Mouse (Mus musculus): ENCODE measurements at regions not wholly inside any gene's neighbourhood (a gene's known extent, or its start where the extent isn't known, plus 50 kb on each side); places are given as distances from the start of the nearest gene placed in this dataset.

GRCm38 (mm10) chr19:53456681-53457080 lies 66.3 kb upstream of the Smndc1 start:
- no peak for ATAC-seq (ENCODE audit: low FRiP score)
- WGBS, result 86% methylated on average over 5 of the region's 5 CpGs
- Histone ChIP-seq H3K27me3 (ENCODE audit: control insufficient read depth, insufficient read depth, low read length) (0 out of 2 replicates have a peak, but pooled peaks cover 8% of the 10 kb centered on the region), H3K36me3 (replicated peaks; ENCODE audit: control insufficient read depth, insufficient read depth) (no peaks in the 10 kb centered on the region), H3K27ac (no peak overlapping the region), H3K9ac (no peak overlapping the region), H3K9me3 (ENCODE audit: control insufficient read depth, low read length) (no peaks in the 10 kb centered on the region), H3K4me3 (replicated peaks; ENCODE audit: low read length) (no peak overlapping the region), H3K4me2 (replicated peaks) (no peak overlapping the region), H3K4me1 (replicated peaks; ENCODE audit: control insufficient read depth, insufficient read depth, low read length) (peaks cover 16% of the 10 kb centered on the region)
- DNase-seq (ENCODE audit: low spot score), result no peak

GRCm38 (mm10) chr19:53454571-53454970 lies 64.2 kb upstream of the Smndc1 start:
- H3K27me3 ChIP-seq (ENCODE audit: control insufficient read depth, insufficient read depth, low read length), result 0 out of 2 replicates have a peak, but pooled peaks cover 8% of the 10 kb centered on the region
- H3K9me3 ChIP-seq (ENCODE audit: control insufficient read depth, low read length), result no peaks in the 10 kb centered on the region
- peaks cover 16% of the 10 kb centered on the region for H3K4me1 ChIP-seq (replicated peaks; ENCODE audit: control insufficient read depth, insufficient read depth, low read length)
- DNase-seq (ENCODE audit: low spot score) (no peak), ATAC-seq (ENCODE audit: low FRiP score) (no peak)
- no peak overlapping the region for H3K4me3 ChIP-seq (replicated peaks; ENCODE audit: low read length)
- H3K27ac ChIP-seq, result no peak overlapping the region
- 87% methylated on average over 4 of the region's 4 CpGs for WGBS
- H3K9ac ChIP-seq, result no peak overlapping the region
- H3K36me3 ChIP-seq (replicated peaks; ENCODE audit: control insufficient read depth, insufficient read depth), result no peaks in the 10 kb centered on the region
- no peak overlapping the region for H3K4me2 ChIP-seq (replicated peaks)

GRCm38 (mm10) chr19:53454059-53454458 lies 63.7 kb upstream of the Smndc1 start:
- 0 out of 2 replicates have a peak, but pooled peaks have one; percentile 50 for ATAC-seq (ENCODE audit: low FRiP score)
- WGBS, result 65% methylated on average over 3 of the region's 3 CpGs
- peak; percentile 41 for DNase-seq (ENCODE audit: low spot score)

GRCm38 (mm10) chr19:53453317-53453947 lies 63.1 kb upstream of the Smndc1 start:
- no peak for ATAC-seq (ENCODE audit: low FRiP score)
- Histone ChIP-seq H3K9ac (no peak overlapping the region), H3K9me3 (ENCODE audit: control insufficient read depth, low read length) (no peaks in the 10 kb centered on the region), H3K4me2 (replicated peaks) (no peak overlapping the region), H3K4me3 (replicated peaks; ENCODE audit: low read length) (no peak overlapping the region), H3K27ac (no peak overlapping the region), H3K27me3 (ENCODE audit: control insufficient read depth, insufficient read depth, low read length) (0 out of 2 replicates have a peak, but pooled peaks cover 4% of the 10 kb centered on the region), H3K36me3 (replicated peaks; ENCODE audit: control insufficient read depth, insufficient read depth) (no peaks in the 10 kb centered on the region), H3K4me1 (replicated peaks; ENCODE audit: control insufficient read depth, insufficient read depth, low read length) (peaks cover 8% of the 10 kb centered on the region)
- DNase-seq (ENCODE audit: low spot score), result no peak
- WGBS, result 61% methylated on average over 13 of the region's 13 CpGs

More at GRCm38 (mm10) chr19:53454059-53454458, 63.7 kb upstream of the Smndc1 start:
- Histone ChIP-seq H3K4me2 (replicated peaks) (no peak overlapping the region), H3K36me3 (replicated peaks; ENCODE audit: control insufficient read depth, insufficient read depth) (no peaks in the 10 kb centered on the region), H3K9me3 (ENCODE audit: control insufficient read depth, low read length) (no peaks in the 10 kb centered on the region), H3K4me1 (replicated peaks; ENCODE audit: control insufficient read depth, insufficient read depth, low read length) (peaks cover 12% of the 10 kb centered on the region), H3K9ac (no peak overlapping the region), H3K27ac (no peak overlapping the region; the same call in 1 of the 2 replicates), H3K4me3 (replicated peaks; ENCODE audit: low read length) (no peak overlapping the region), H3K27me3 (ENCODE audit: control insufficient read depth, insufficient read depth, low read length) (0 out of 2 replicates have a peak, but pooled peaks cover 8% of the 10 kb centered on the region)

GRCm38 (mm10) chr19:53452360-53452759 lies 62.0 kb upstream of the Smndc1 start:
- Histone ChIP-seq H3K4me3 (replicated peaks; ENCODE audit: low read length) (no peak overlapping the region), H3K9ac (no peak overlapping the region), H3K36me3 (replicated peaks; ENCODE audit: control insufficient read depth, insufficient read depth) (no peaks in the 10 kb centered on the region), H3K4me1 (replicated peaks; ENCODE audit: control insufficient read depth, insufficient read depth, low read length) (peaks cover 12% of the 10 kb centered on the region), H3K9me3 (ENCODE audit: control insufficient read depth, low read length) (no peaks in the 10 kb centered on the region), H3K27ac (no peak overlapping the region), H3K4me2 (replicated peaks) (no peak overlapping the region), H3K27me3 (ENCODE audit: control insufficient read depth, insufficient read depth, low read length) (no peaks in the 10 kb centered on the region)
- DNase-seq (ENCODE audit: low spot score), result no peak
- no peak for ATAC-seq (ENCODE audit: low FRiP score)
- 66% methylated on average over 3 of the region's 3 CpGs for WGBS

GRCm38 (mm10) chr19:53451388-53451922 lies 61.1 kb upstream of the Smndc1 start:
- no peak for DNase-seq (ENCODE audit: low spot score)

GRCm38 (mm10) chr19:53450624-53451387 lies 60.4 kb upstream of the Smndc1 start:
- Histone ChIP-seq H3K4me2 (replicated peaks) (no peak overlapping the region), H3K9me3 (ENCODE audit: control insufficient read depth, low read length) (no peaks in the 10 kb centered on the region), H3K4me3 (replicated peaks; ENCODE audit: low read length) (no peak overlapping the region), H3K27me3 (ENCODE audit: control insufficient read depth, insufficient read depth, low read length) (no peaks in the 10 kb centered on the region), H3K9ac (no peak overlapping the region), H3K36me3 (replicated peaks; ENCODE audit: control insufficient read depth, insufficient read depth) (no peaks in the 10 kb centered on the region), H3K4me1 (replicated peaks; ENCODE audit: control insufficient read depth, insufficient read depth, low read length) (peaks cover 12% of the 10 kb centered on the region), H3K27ac (no peak overlapping the region)
- WGBS, result 77% methylated on average over 14 of the region's 17 CpGs
- DNase-seq (ENCODE audit: low spot score) (no peak), ATAC-seq (ENCODE audit: low FRiP score) (no peak)

More at GRCm38 (mm10) chr19:53451388-53451922, 61.1 kb upstream of the Smndc1 start:
- H3K4me1 ChIP-seq (replicated peaks; ENCODE audit: control insufficient read depth, insufficient read depth, low read length), result peaks cover 12% of the 10 kb centered on the region
- H3K4me3 ChIP-seq (replicated peaks; ENCODE audit: low read length), result no peak overlapping the region
- 50% methylated on average over 13 of the region's 13 CpGs for WGBS
- H3K27ac ChIP-seq, result no peak overlapping the region
- H3K36me3 ChIP-seq (replicated peaks; ENCODE audit: control insufficient read depth, insufficient read depth), result no peaks in the 10 kb centered on the region
- H3K9ac ChIP-seq, result no peak overlapping the region
- no peaks in the 10 kb centered on the region for H3K27me3 ChIP-seq (ENCODE audit: control insufficient read depth, insufficient read depth, low read length)
- ATAC-seq (ENCODE audit: low FRiP score), result no peak
- H3K4me2 ChIP-seq (replicated peaks), result no peak overlapping the region
- no peaks in the 10 kb centered on the region for H3K9me3 ChIP-seq (ENCODE audit: control insufficient read depth, low read length)

- H3K4me1 ChIP-seq (replicated peaks; ENCODE audit: control insufficient read depth, insufficient read depth, low read length), result peaks cover 14% of the 10 kb centered on the region
Measured at GRCm38 (mm10) chr19:53449137-53449783, 58.9 kb upstream of the Smndc1 start.

GRCm38 (mm10) chr19:53448206-53448605 lies 57.8 kb upstream of the Smndc1 start:
- H3K27ac ChIP-seq, result no peak overlapping the region
- no peak overlapping the region for H3K4me3 ChIP-seq (replicated peaks; ENCODE audit: low read length)
- no peaks in the 10 kb centered on the region for H3K27me3 ChIP-seq (ENCODE audit: control insufficient read depth, insufficient read depth, low read length)
- H3K4me1 ChIP-seq (replicated peaks; ENCODE audit: control insufficient read depth, insufficient read depth, low read length), result peaks cover 13% of the 10 kb centered on the region
- DNase-seq (ENCODE audit: low spot score), result no peak
- no peak for ATAC-seq (ENCODE audit: low FRiP score)
- no peak overlapping the region for H3K4me2 ChIP-seq (replicated peaks)
- H3K9ac ChIP-seq, result no peak overlapping the region
- no peaks in the 10 kb centered on the region for H3K36me3 ChIP-seq (replicated peaks; ENCODE audit: control insufficient read depth, insufficient read depth)
- WGBS, result 72% methylated on average over 10 of the region's 10 CpGs
- no peaks in the 10 kb centered on the region for H3K9me3 ChIP-seq (ENCODE audit: control insufficient read depth, low read length)

More at GRCm38 (mm10) chr19:53449137-53449783, 58.9 kb upstream of the Smndc1 start:
- no peaks in the 10 kb centered on the region for H3K27me3 ChIP-seq (ENCODE audit: control insufficient read depth, insufficient read depth, low read length)
- no peak overlapping the region for H3K9ac ChIP-seq
- no peaks in the 10 kb centered on the region for H3K9me3 ChIP-seq (ENCODE audit: control insufficient read depth, low read length)
- H3K36me3 ChIP-seq (replicated peaks; ENCODE audit: control insufficient read depth, insufficient read depth), result no peaks in the 10 kb centered on the region
- no peak overlapping the region for H3K4me3 ChIP-seq (replicated peaks; ENCODE audit: low read length)
- no peak for ATAC-seq (ENCODE audit: low FRiP score)
- 85% methylated on average over 17 of the region's 17 CpGs for WGBS
- DNase-seq (ENCODE audit: low spot score), result no peak
- H3K4me2 ChIP-seq (replicated peaks), result no peak overlapping the region
- H3K27ac ChIP-seq, result no peak overlapping the region
